Mouse (Mus musculus) monocyte, adult 5-6 weeks (primary cell): ENCODE measurements around the gene Elobl. TPM values are rescaled to one million over a fixed set of nuclear protein-coding genes. Genes with fewer than 3 reads are reported as not detected.
A peak's percentile ranks its signal among the peaks of the same experiment; 100 is the strongest.

ENCODE experiments used
- ATAC-seq: fragments of 153-309, 156-312 bp; replicated peaks from 2 replicates; pipeline ENCODE4 v1.8.0; 2017; ENCODE audit warnings: mild to moderate bottlenecking; ENCODE audit not compliant: low TSS enrichment, insufficient number of reproducible peaks, severe bottlenecking, poor library complexity, low FRiP score
- total RNA-seq: library from RNA; stranded (forward); fragments of 200-1000, 200-491, 200-594 nt; gene quantifications from 3 replicates; pipeline ENCODE4 v1.2.3, GENCODE M21; 2017

The Elobl gene
- total RNA-seq, 1 experiment from 2014 or later = not detected

DNA sequence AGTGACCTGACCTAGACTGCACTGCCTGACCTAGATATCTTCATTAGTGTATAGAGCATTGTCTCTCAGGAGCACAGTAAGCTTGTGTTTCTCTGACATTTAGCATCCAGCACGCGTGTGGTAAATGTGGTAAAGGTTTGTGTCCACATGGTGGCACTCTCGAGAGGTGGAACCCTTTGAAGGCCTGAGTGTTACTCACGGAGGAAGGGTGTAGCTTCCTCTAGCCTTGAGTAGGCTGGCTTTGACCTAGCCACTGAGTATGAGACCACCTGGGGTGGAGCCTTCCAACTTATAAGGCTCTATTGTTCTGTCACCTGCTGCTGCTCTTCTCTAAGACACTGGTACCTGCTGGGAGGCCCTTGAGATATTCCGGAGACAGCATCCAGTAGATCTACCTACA is 26.9 kb upstream of the Elobl start:
- ATAC-seq = peak; percentile 87

DNA sequence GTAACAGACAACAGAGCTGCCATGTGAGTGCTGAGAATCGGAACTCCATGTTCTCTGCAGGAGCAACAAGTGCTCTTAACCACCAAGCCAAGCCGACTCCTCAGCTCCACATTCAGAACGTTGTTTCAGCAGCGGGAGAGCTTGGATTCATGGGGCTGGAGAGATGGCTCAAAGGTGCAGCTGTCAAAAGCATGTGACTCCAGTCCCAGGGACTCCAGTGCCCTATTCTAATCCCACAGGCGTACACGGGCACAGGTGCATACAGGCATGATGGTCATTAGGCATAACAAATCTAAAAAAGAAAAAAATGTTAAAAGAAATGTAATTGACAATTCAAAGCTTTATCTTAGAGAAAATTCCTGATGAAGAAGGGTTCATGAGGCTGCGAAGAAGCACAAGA is 26.5 kb upstream of the Elobl start:
- no peak for ATAC-seq

DNA sequence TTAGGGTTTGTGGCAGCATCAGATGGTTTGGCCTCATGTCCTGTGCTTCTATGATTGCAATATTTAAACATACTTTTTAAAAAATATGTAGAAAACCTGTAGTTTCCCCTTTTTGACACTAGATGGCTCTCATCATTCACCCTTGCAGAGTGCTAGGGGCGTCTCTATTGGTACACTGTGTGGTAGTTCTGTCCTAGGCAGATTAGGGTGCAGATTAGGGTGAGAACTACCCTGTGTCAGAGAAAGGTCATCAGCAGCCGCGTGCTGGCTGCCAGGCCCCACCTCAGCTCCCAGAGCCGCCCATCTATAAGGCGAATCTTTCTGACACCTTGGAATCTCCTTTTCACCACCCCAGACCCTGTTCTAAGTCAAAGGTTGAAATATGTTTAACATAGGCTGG is 22.8 kb upstream of the Elobl start:
- peak; percentile 68; the same call in 1 of the 2 replicates for ATAC-seq

DNA sequence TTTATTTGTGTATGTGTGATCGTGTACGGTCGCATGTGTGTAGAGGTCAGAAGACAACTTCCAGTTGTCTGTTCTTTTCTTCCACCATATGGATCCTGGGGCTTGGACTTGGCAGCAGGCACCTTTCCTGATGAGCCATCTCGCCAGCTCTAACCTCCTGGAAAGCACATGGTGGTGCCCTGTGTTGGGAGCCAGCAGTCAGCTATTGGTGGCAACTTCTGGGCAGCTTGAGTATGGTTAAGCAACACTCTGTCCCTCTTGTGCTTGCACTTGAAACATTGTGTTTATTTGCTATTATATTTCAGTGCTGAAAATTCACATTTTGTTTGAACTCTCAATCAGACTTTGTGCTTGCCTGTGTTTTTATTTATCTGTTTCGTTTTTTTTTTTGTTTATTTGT is 22.2 kb upstream of the Elobl start:
- no peak for ATAC-seq

DNA sequence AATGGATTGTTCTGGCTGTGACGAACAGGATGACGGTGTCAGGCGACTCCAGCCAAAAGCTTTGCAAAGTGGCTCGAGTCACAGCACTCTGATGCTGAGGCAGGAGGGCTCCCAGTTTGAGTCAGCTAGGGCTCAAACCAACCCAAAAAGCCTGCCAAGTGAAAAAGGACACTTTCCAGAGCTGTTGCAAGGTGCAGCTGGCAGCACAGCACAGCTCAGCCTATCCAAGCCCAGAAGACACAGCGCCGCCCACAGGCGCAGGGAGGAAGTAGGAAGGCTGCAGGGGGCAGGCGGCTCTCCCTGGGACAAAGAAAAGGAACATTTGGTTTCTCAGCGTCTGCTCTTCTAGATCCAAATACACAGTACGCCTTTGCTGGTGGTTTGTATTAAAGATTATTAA is 19.9 kb upstream of the Elobl start:
- ATAC-seq = no peak

DNA sequence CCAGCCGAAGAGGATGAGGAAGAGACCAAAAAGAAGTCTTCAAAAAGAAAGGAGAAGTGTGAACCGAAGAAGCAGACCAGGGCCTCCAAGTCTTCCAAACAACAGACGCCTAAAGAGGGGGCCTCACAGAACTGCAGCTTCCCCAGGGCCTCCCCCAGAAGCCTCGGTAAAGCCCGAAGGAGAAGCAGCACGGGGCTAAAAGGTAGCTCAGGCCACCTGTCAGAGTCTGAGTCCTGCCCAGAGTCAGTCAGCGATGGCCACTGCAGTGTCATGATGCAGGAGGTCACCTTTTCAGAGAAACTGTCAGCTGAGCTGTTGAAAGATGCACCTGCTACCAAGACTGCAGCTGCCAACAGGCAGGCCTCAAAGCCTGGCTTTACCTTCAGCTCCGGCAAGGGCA is 14.6 kb upstream of the Elobl start:
- no peak for ATAC-seq

DNA sequence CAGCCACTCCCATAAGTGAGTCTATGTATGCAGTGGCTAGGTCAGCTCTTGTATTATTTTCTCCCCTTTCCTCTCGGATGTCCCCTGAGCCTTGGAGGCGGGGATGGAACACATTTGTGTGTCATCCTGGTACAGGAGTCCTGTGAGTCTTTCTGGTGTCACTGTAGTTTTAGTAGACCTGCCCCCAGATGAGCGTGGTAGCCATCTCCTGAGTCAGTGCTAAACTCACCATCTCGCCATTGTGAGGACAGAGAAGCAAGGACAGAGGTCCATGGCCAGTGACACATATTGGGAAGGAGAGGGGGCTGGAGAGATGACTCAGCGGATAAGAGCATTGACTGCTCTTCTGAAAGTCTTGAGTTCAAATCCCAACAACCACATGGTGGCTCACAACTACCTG is 10.5 kb upstream of the Elobl start:
- ATAC-seq = no peak

DNA sequence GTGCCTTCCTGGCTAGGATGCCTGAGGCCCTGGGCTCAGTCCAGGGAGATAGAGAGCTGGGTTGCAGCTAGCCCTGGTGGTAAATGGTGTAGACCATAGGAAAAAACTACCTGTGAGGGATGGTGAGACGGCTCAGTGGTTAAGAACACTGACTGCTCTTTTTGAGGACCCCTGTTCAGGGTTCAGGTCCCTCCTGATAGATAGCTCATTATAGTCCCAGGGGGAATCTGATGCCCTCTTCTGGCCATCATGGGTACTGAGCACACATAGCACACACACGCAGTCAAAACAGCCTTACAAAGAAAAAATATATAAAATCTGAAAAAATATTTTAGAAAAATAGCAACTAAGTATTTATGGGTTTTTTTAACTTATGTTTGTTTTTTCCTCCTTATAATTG is 9.6 kb upstream of the Elobl start:
- ATAC-seq = no peak

DNA sequence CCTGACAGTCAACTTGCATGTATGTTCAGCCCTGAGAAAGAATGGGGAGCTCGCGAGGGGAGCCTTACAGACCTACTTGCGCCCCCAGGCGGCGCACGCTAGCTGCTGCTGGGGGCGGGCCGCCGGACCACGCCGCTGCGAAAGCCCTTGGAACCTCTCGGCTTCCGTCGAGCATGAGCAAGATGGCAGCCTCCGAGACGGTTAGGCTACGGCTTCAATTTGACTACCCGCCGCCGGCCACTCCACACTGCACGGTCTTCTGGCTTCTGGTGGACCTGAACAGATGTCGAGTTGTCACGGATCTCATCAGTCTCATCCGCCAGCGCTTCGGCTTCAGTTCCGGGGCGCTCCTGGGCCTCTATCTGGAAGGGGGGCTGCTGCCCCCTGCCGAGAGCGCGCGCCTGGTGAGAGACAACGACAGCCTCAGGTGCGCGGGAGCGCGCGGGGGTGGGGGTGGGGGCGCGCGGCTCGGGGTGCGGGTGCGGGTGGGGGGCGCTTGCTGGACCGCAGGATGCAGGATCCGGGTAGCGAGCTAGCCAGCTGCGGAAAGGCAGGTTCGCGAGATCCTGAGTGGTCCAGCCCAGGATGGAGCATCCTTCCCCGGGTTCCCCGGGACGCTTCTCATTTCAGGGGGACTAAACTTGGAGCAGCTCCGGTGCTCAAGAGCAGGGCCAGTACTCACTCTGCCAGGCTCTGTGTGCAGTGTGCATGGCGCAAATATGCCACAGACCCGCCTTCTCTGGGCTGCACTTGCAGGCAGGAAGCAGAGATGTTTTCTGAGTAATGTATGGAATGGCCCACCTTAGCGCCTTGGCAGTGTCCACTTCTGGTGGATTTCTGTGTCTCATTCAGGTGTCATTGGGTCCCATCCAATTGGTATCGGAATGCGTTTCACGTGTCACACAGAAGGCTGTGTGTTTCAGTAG is 7.3 kb upstream of the Elobl start:
- ATAC-seq = peak; percentile 90

DNA sequence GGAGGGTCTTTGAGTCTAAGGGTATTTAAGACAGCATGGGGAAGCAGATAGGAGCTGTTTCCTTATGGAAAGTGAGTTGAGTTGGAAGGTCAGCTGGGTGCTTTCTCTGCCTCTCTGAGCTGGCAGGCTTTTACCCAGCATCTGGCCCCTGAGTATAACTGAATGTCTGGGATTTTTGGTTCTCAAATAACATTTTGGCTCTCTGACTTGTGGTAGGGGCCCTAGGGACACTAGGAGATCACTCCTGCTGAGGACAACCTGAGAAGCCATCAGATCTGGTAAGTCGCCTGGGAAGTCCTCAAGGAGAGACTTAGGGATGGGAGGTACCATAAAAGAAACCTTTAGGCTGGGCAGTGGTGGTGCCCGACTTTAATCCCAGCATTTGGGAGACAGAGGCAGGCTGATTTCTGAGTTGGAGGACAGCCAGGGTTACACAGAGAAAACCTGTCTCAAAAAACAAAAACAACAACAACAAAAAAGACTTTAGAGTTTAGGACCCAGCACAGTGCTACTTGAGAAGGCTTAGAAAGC is 3.5 kb upstream of the Elobl start, which contains the start of gene Coil:
TSS of gene Coil (plus strand) at position 51 of the 531 bp plus-strand sequence.
- ATAC-seq = no peak

DNA sequence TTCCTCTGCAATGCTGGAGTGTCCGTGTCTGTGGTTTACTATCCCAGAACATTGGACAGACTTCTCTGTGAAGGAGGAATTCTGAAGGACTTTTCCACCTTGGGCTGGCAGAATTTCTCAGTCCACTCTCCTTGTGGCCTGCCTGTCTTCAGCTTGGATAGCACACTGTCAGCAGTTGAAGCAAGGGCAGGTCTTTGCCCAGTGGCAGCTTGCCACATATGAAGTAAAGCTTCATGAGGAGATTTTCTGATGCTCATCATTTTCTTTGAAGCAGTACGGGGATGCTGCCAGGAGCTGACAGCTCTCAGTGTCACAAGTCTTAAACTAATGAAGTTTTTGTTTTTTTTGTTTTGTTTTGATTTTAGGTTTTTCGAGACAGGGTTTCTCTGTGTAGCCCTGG is 7.9 kb downstream of the Elobl start:
- ATAC-seq = no peak

DNA sequence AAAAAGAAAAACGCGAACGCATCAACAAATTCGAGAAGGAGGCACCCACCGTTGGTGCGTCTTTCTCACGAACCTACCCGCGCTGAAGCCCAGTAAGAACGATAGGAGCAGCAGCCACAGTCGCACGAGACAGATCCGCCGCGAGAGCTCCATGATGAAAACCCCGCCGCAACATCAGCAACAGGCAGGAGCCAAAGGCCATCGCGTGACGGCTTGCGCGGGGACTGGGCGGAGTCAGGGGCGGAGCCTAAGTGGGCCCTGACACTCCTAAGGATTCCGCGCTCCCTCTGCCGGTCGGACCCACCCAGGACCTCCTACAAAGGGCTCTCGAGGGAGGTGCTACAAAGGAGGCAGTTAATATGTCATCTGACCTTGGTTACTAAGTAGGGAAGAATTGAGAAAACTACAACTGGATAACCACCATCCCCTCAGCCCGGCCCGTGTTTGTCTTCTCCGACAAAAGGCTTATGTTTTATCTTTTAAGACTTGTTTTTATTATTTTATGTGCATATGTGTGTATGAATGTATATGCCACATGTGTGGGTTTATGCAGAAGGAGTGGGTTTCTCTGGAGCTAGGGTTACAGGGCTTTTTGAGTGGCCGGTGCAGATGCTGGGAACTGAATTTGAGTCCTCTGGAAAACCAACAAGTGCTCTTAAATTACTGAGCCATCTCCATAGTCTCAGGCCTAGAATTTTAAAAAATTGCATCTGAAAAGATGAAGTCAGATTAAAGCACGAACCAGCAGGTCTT is 11.3 kb downstream of the Elobl start, which contains the start of gene Scpep1:
TSS of gene Scpep1 (minus strand) at position 249 of the 753 bp plus-strand sequence.
- peak; percentile 98 for ATAC-seq

DNA sequence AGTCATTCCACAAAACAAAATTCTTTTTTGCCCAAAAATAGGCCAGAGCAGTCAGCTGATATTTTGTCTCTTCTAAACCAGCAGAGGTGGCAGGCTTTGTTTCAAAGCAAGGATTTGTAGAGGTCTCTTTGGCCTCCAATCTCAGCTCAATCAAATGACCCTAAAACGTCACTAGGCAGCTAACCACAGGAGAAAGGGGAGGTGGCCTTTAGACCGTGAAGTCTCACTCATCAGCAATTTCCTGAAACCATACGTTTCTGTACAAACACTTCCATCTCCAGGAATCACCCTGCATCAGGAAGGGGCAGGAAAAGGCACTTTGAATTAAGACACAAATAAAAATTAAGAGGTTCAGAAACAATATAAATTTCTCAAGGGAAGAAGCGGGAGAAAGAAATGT is 11.9 kb downstream of the Elobl start:
- peak; percentile 55 for ATAC-seq

DNA sequence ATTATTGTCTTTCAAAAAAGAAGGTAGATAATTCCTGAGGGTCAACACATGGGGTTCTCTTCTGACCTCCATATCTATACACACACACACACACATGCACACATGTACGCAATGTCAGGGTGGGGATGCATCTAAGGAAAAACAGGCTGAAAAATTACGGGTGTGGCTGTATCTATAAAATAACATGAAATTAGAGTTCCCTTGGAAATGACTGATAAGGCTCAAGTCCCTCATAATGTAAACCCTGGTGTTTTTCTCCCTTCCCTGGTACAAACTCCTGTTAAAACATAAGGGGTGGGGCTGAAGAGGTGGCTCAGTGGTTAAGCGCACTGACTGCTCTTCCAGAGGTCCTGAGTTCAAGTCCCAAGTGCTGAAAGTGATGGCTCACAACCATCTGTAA is 13.1 kb downstream of the Elobl start:
- no peak for ATAC-seq

DNA sequence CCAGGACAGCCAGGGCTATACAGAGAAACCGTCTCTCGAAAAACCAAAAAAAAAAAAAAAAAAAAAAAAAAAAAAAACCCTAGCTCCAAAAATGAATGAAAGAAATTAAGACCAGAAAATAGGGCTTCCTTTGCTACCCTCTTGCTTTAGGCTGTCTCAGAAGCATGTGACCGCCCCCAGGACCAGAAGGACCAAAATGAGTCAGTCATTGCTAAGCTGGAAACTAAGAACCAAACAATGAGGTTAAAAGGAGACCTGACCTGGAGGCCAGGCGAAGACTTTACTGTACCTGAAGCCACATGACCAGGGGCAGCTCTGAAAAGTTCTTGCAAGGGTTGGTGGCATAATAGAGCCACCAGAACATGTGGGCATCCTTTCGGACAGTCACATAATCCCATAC is 14.6 kb downstream of the Elobl start:
- no peak for ATAC-seq

DNA sequence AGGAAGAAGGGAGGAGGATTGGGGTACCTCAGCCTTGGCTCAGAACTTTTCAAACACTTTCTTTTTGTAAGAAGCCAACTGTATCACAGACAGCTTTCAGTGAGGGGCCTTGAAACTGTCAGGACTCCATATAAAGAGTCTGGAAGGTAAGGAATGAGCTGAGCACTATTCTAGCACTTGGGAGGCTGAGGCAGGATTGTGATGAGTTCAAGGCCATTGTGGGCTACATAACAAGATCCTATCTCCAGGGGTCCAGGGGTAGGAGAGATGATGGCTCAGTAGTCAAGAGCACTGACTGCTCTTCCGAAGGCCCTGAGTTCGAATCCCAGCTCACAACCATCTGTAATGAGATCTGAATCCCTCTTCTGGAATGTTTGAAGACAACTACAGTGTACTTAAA is 15.2 kb downstream of the Elobl start:
- no peak for ATAC-seq

DNA sequence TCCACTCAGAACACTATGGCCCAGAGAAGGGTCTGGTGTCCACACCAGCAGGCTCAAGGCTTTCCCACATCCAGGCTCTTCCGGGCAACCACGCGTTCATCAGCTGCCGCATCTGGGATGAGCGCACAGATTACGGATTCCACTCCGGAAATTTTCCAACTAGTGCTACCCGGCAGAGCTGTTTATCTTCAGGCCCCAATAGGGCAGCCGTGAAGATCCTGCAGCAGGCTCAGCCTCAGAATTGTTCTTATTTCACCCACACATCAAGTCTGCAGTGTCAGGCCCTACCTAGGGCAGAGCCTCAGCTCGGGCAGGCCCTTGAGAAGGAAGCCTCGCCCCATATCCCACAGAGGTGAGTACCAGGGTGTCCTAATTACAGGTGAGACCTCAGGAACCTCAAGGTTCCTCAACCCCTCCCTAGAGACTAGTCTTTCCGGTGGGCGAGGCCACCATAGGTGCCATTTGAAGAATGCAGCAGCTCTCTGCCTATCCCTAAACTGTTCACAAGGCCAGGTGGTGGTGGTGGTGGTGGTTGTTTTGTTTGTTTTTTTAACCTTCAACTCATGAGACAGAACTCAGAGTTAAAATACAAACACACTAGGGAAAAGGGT is 16.0 kb downstream of the Elobl start:
- no peak for ATAC-seq

DNA sequence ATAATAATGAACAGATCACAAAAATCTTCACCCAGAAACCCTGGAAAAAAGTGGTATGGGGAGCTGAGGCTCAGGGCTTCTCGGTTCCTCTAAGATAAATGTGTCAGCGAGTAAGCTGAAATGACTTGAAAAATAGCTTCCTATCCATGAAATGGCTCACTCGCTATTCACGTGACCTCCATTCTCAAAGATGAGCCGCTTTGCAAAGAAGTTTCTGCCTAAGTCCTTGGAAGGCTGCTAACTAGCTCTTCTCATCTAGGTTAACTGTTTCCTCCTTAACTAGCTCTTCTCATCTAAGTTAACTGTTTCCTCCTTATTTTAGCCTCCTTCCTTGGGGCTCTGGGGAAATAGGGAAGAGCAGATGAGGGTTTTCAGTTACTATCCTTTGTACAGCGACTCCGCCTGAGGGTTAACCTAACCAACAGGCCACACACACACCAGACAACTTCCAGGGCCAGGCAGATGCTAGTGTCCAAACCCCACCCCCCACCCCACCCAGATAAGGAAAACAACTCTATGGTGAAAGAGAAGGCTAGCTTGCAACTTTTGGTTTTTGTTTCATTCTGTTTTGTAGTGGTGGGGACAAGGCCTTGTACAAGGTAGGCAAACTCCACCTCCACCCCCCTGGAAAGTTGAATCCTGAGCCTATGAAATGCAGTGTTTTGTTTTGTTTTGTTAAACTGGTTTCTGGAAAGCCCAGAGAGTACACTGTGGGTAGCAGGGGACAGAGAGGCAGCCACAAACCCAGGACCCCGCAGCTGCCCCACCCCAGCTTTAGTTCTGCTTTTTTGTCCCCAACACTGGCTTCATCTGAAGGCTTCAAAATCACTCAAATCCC is 16.7 kb downstream of the Elobl start:
- no peak; the same call in 1 of the 2 replicates for ATAC-seq
